ENCODE assay signal across 19 mouse cellular contexts in the genomic region with DNA sequence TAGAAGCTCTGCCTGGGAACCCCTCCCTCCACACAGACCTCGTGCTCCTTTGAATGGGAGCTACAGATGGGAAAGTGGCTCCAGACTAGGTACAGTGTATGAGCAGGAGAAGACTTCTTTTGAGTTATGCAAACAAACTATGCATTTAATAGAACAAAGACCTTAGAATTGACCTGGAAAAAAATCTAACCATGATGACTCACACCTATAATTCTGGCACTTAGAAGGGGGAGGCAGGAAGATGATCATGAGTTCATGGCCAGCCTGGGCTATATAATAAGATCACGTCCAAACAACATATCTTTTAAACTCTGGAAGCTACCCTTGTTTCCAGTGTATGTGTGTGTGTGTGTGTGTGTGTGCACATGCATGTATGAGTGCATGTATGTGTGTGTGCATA.
"Had no signal": no experiment of that assay in that cellular context is flagged by ENCODE, and none has a peak within 500 bp of the region (broad histone marks: within the 10 kb centered on the region; RNA-seq: fewer than 3 reads in every experiment).

No protein-coding gene starts in this region.

- H3K27ac ChIP-seq: liver, embryonic 14.5 days; neural tube, embryonic 13.5 days; neural tube, embryonic 15.5 days had no signal

- DNase-seq: lung, adult 18-20 months; lung, embryonic 14.5 days; lung, postnatal 10 days; lung, postnatal 4 days; midbrain, embryonic 14.5 days; retina, postnatal 1 day; right cerebral cortex, adult 18-20 months; right cerebral cortex, postnatal 25 days; right cerebral cortex, postnatal 4 days; spleen, adult 18-20 months; thymus, adult 18-20 months; thymus, postnatal 14 days; thymus, postnatal 36 days had no signal

- H3K36me3 ChIP-seq: midbrain, embryonic 10.5 days; neural tube, embryonic 13.5 days; neural tube, embryonic 15.5 days had no signal

- H3K9me3 ChIP-seq: midbrain, embryonic 10.5 days; neural tube, embryonic 13.5 days; neural tube, embryonic 15.5 days had no signal

- ATAC-seq: midbrain, embryonic 16.5 days had no signal

- H3K27me3 ChIP-seq: neural tube, embryonic 13.5 days; neural tube, embryonic 15.5 days had no signal

- H3K4me3 ChIP-seq: midbrain, embryonic 10.5 days; myocyte; neural tube, embryonic 13.5 days; neural tube, embryonic 15.5 days had no signal

- H3K4me2 ChIP-seq: lung, embryonic 14.5 days; neural tube, embryonic 13.5 days; neural tube, embryonic 15.5 days had no signal

- H3K9ac ChIP-seq: liver, embryonic 14.5 days; lung, embryonic 14.5 days; neural tube, embryonic 13.5 days; neural tube, embryonic 15.5 days had no signal
